8 mouse cellular contexts compared by ENCODE assay signal in the genomic region with DNA sequence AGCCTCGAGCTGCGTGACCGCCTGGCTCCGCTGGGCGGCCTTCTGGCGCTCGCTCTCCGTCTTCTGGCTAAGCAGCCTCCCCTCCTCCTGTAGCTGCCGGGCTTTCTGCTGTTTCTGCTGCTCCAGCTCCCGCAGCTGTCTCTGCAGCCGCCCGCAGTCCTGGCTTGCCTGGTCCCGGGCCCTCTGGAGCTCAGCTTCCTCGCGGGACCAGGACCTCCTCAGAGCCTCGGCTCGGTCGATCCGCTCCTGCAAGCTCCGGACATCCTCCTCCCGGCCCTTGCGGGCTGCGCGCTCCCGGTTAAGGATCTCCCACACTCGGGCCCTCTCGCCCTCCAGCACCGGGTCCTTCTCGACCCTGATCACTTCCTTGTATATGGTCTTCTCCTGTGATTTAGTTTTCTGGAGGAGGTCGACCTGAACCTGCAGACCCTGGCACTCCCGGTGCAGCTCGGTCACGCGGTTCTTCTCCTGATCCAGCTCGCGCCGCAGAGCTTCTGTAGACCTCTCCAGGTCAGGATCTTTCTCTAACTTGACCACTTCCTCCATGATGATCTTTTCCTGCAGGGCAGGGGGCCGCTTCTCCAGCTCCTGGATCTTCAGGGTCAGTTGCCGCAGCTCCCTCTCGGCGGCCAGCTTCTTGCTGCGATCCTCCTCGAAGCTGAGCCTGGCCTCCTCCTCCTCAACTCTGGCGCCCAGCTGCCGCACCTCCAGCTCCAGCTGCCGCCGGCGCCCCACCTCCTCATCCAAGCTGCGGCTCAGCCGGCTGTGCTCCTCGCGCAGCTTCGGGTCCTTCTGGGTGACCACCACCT. TPM values are rescaled to one million over a fixed set of nuclear protein-coding genes. Genes with fewer than 3 reads are reported as not detected.
A peak's percentile ranks its signal among the peaks of the same experiment; 100 is the strongest.
DNase-seq lines count a peak whose midpoint lies in the region; ATAC-seq lines count a peak whose summit lies in the region.

No protein-coding gene starts in this region.

- no peaks in the 10 kb centered on the region for H3K36me3 ChIP-seq in forebrain, embryonic 11.5 days (ENCODE audit: control insufficient read depth, insufficient read depth, low read length)
- H3K36me3 ChIP-seq in hindbrain, embryonic 16.5 days (ENCODE audit: control insufficient read depth, insufficient read depth, low read length), result no peaks in the 10 kb centered on the region
- H3K36me3 ChIP-seq in midbrain, embryonic 15.5 days (replicated peaks), result no peaks in the 10 kb centered on the region

- ATAC-seq in forebrain, embryonic 11.5 days (replicated peaks; ENCODE audit: low FRiP score), result no peak
- ATAC-seq in hindbrain, embryonic 16.5 days, result no peak
- no peak for ATAC-seq in midbrain, embryonic 15.5 days (replicated peaks)

- H3K9me3 ChIP-seq in forebrain, embryonic 11.5 days (ENCODE audit: control insufficient read depth, low read length), result no peaks in the 10 kb centered on the region; the same call in 1 of the 2 replicates
- peaks cover 6% of the 10 kb centered on the region; the same call in 1 of the 2 replicates for H3K9me3 ChIP-seq in hindbrain, embryonic 16.5 days (ENCODE audit: control insufficient read depth, low read length)
- no peaks in the 10 kb centered on the region for H3K9me3 ChIP-seq in midbrain, embryonic 15.5 days

- no peak overlapping the region for H3K27ac ChIP-seq in forebrain, embryonic 11.5 days (ENCODE audit: low read depth, low read length)
- no peak overlapping the region for H3K27ac ChIP-seq in hindbrain, embryonic 16.5 days (ENCODE audit: low read depth, low read length)
- no peak overlapping the region for H3K27ac ChIP-seq in midbrain, embryonic 15.5 days

- H3K4me1 ChIP-seq in forebrain, embryonic 11.5 days (replicated peaks; ENCODE audit: control insufficient read depth, insufficient read depth, low read length), result peaks cover 6% of the 10 kb centered on the region; the same call in 1 of the 2 replicates
- peaks cover 22% of the 10 kb centered on the region for H3K4me1 ChIP-seq in hindbrain, embryonic 16.5 days (ENCODE audit: control insufficient read depth, insufficient read depth, low read depth, low read length)
- H3K4me1 ChIP-seq in midbrain, embryonic 15.5 days, result peaks cover 22% of the 10 kb centered on the region

- WGBS in forebrain, embryonic 11.5 days, result 13% methylated on average over 53 of the region's 53 CpGs
- 9% methylated on average over 51 of the region's 53 CpGs for WGBS in hindbrain, embryonic 16.5 days
- 15% methylated on average over 53 of the region's 53 CpGs for WGBS in midbrain, embryonic 15.5 days

- H3K27me3 ChIP-seq in forebrain, embryonic 11.5 days (ENCODE audit: control insufficient read depth, insufficient read depth, low read length), result peaks cover 30% of the 10 kb centered on the region
- peaks cover 30% of the 10 kb centered on the region for H3K27me3 ChIP-seq in hindbrain, embryonic 16.5 days (replicated peaks; ENCODE audit: control insufficient read depth, insufficient read depth, low read length)
- peaks cover 38% of the 10 kb centered on the region for H3K27me3 ChIP-seq in midbrain, embryonic 15.5 days (replicated peaks)

- H3K4me3 ChIP-seq in forebrain, embryonic 11.5 days (ENCODE audit: low read depth, low read length), result peak overlapping the region; percentile 27
- H3K4me3 ChIP-seq in hindbrain, embryonic 16.5 days (ENCODE audit: low read length), result peak overlapping the region; percentile 32
- peak overlapping the region; percentile 27 for H3K4me3 ChIP-seq in midbrain, embryonic 15.5 days

- peak overlapping the region; percentile 53 for H3K4me2 ChIP-seq in forebrain, embryonic 11.5 days (ENCODE audit: low read depth, low read length, severe bottlenecking)
- peak overlapping the region; percentile 53 for H3K4me2 ChIP-seq in hindbrain, embryonic 16.5 days (ENCODE audit: low read length)
- H3K4me2 ChIP-seq in midbrain, embryonic 15.5 days, result peak overlapping the region; percentile 47

- peak; percentile 29 for DNase-seq in right cerebral cortex, adult 18-20 months
- DNase-seq in right cerebral cortex, postnatal 10 days (ENCODE audit: low spot score in 2 of 2), result no peak
- peak; percentile 68 for DNase-seq in forebrain, embryonic 11.5 days (ENCODE audit: low spot score)
- DNase-seq in urinary bladder, postnatal 25 days (ENCODE audit: low spot score), result no peak
- DNase-seq in thymus, adult 18-20 months, result no peak
- no peak for DNase-seq in cerebellum, adult 9-10 months

- H3K9ac ChIP-seq in forebrain, embryonic 11.5 days (ENCODE audit: low read length), result peak overlapping the region; percentile 43
- peak overlapping the region; percentile 54 for H3K9ac ChIP-seq in hindbrain, embryonic 16.5 days (ENCODE audit: low read depth, low read length)
- H3K9ac ChIP-seq in midbrain, embryonic 15.5 days, result no peak overlapping the region

RNA-seq across cellular contexts. Expression of gene Evpl, which starts 15.7 kb away (rescaled TPM):
- 0.61 and 0.80 TPM in 2 replicates for polyA plus RNA-seq in forebrain, embryonic 11.5 days (2014; fragmentation: Nextera tagmentation; extraction: Ambion mirVana)
- polyA plus RNA-seq in hindbrain, embryonic 16.5 days (2015; fragmentation: Nextera tagmentation; extraction: Ambion mirVana), result 1.1 and 1.2 TPM in 2 replicates
- 0.84 and 0.96 TPM in 2 replicates for polyA plus RNA-seq in midbrain, embryonic 15.5 days (2015; fragmentation: Nextera tagmentation; extraction: Ambion mirVana)

RNA-seq across cellular contexts. Expression of gene Acox1, which starts 23.3 kb away (rescaled TPM):
- polyA plus RNA-seq in forebrain, embryonic 11.5 days (2014; fragmentation: Nextera tagmentation; extraction: Ambion mirVana), result 28.0 and 30.2 TPM in 2 replicates
- polyA plus RNA-seq in hindbrain, embryonic 16.5 days (2015; fragmentation: Nextera tagmentation; extraction: Ambion mirVana), result 67.8 and 73.1 TPM in 2 replicates
- polyA plus RNA-seq in midbrain, embryonic 15.5 days (2015; fragmentation: Nextera tagmentation; extraction: Ambion mirVana), result 63.0 and 64.0 TPM in 2 replicates

RNA-seq across cellular contexts. Expression of gene Ten1, which starts 23.5 kb away (rescaled TPM):
- 48.5 and 55.4 TPM in 2 replicates for polyA plus RNA-seq in forebrain, embryonic 11.5 days (2014; fragmentation: Nextera tagmentation; extraction: Ambion mirVana)
- 92.1 and 106 TPM in 2 replicates for polyA plus RNA-seq in hindbrain, embryonic 16.5 days (2015; fragmentation: Nextera tagmentation; extraction: Ambion mirVana)
- polyA plus RNA-seq in midbrain, embryonic 15.5 days (2015; fragmentation: Nextera tagmentation; extraction: Ambion mirVana), result 86.7 and 92.5 TPM in 2 replicates

RNA-seq across cellular contexts. Expression of gene Srp68, which starts 51.9 kb away (rescaled TPM):
- 81.2 and 83.6 TPM in 2 replicates for polyA plus RNA-seq in forebrain, embryonic 11.5 days (2014; fragmentation: Nextera tagmentation; extraction: Ambion mirVana)
- 61.8 and 62.4 TPM in 2 replicates for polyA plus RNA-seq in hindbrain, embryonic 16.5 days (2015; fragmentation: Nextera tagmentation; extraction: Ambion mirVana)
- 62.4 and 63.5 TPM in 2 replicates for polyA plus RNA-seq in midbrain, embryonic 15.5 days (2015; fragmentation: Nextera tagmentation; extraction: Ambion mirVana)

RNA-seq across cellular contexts. Expression of gene Fbf1, which starts 54.2 kb away (rescaled TPM):
- polyA plus RNA-seq in forebrain, embryonic 11.5 days (2014; fragmentation: Nextera tagmentation; extraction: Ambion mirVana), result 52.8 and 60.3 TPM in 2 replicates
- polyA plus RNA-seq in hindbrain, embryonic 16.5 days (2015; fragmentation: Nextera tagmentation; extraction: Ambion mirVana), result 49.5 and 55.5 TPM in 2 replicates
- 69.2 and 78.4 TPM in 2 replicates for polyA plus RNA-seq in midbrain, embryonic 15.5 days (2015; fragmentation: Nextera tagmentation; extraction: Ambion mirVana)

Comparison
In these comparisons a context has a peak if more than half of its experiments do, and no peak if none do; other contexts are left out.
1. DNase-seq: peak in right cerebral cortex, adult 18-20 months (single experiment) and forebrain, embryonic 11.5 days (single experiment); none in right cerebral cortex, postnatal 10 days (0 of 2), urinary bladder, postnatal 25 days (single experiment), thymus, adult 18-20 months (0 of 2) and cerebellum, adult 9-10 months (single experiment).
2. Peak in every context shown above with its lines, with median percentiles within 50 percentile points of each other: H3K4me2 ChIP-seq and H3K4me3 ChIP-seq.